Mouse (Mus musculus) lung, adult 18-20 months (tissue): Measurements from ENCODE around the gene Rasl2-9.
A peak's percentile ranks its signal among the peaks of the same experiment; 100 is the strongest.
"Not testable (repeated sequence)": the region's sequence is repeated elsewhere in the genome, so short reads cannot be mapped to it uniquely, and the experiment has no call there.

ENCODE experiments used
- DNase-seq, 2 experiments: peaks; one replicate each; pipeline ENCODE4 v3.0.0; 2022; ENCODE audit warnings: mixed read lengths in 2 of 2

The Rasl2-9 gene

DNA sequence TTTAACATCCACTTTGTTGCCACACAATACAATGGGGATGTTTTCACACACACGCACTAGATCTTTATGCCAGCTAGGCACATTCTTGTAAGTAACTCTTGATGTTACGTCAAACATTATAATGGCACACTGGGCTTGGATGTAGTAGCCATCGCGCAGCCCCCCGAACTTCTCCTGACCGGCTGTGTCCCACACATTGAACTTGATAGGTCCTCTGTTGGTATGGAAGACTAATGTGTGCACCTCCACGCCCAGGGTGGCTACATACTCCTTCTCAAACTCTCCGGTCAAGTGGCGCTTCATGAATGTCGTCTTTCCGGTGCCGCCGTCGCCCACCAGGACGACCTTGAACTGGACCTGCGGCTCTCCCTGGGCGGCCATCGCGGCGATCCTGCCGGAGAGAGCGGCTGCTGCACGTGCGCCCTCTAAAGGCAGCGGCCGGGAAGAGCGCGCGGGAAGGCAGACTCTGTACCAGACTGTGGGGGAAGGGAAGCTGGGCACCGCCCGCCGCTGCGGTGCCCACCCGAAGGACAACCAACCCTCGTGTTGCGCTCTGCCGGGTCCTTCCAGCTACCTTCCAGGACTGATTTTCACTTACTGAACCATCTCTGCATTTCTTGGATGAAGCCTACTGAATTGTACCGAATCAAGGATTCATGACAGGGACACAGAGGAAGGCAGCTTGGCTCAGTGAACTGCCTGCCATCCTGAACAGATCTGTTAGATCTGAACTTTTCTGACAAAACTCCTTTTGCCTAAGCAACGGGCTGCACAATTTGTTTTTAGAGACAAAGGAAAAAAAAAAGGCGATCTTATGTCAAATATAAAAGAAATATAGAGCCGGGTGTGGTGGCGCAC lies at the start of gene Rasl2-9:
TSS of gene Rasl2-9 (minus strand) at position 402 of the 858 bp plus-strand sequence.
- DNase-seq: peak; percentile 61 to 64

DNA sequence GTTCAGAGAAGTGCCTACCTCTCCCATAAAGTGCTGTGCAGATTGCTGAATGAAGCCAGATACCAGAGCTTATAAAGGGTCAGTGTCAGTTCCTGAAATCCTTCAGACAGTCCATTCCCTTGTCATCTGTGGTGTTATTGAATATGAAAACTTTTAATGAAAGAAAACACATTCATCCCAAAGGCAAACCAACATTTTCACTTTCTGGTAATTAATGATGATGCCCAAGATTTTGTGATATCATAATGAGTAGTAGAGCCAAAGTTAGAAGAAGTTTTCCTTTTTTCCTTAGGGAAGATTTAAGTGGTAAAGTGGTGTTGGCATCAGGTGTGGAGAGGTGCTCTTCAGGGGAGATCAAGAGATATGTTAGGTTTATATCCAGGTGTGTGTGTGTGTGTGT lies 23.8 kb upstream of the Rasl2-9 start, which contains the start of gene Vmn1r55:
TSS of gene Vmn1r55 (minus strand) at position 101 of the 400 bp plus-strand sequence.
- not testable (repeated sequence) for DNase-seq

DNA sequence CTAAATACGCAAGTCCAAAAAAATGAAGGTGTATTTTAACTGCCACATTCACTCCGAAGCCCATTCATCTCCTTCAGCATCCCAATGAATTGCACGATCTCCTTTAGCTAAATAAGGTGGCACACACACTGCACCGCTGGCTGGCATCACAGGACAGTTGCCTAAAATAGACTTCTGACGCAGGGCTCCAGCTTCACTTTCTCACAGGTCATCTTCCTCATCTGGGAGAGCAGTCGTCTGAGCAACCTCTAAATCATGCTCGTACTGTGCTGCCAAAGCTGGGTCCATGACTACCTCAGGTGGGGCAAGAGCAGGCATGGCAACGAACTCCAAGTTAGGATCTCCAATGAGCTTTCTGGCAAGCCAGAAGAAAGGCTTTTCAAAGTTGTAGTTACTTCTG lies 672 bp downstream of the Rasl2-9 start:
- no peak for DNase-seq

DNA sequence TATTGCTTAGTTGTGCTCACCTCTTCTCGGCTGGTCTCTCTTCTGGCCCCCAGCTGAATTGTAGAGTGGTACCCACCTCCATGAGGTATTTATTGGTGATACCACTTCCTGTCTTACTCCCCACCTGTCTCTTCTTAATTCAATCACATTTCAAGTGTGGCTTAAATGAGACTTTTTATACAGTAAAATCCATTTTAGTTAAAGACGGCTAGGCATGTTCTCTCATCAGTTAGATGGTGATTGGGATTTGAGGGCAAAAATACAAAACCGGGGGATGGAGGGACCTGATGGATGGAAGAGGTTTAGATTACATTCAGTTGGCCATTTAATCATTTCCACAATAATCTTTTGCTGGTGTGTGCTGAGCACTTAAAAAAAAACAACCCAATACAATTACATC lies 8.9 kb downstream of the Rasl2-9 start, which contains the start of gene Rfpl4:
TSS of gene Rfpl4 (minus strand) at position 101 of the 400 bp plus-strand sequence.
- DNase-seq: no peak

DNA sequence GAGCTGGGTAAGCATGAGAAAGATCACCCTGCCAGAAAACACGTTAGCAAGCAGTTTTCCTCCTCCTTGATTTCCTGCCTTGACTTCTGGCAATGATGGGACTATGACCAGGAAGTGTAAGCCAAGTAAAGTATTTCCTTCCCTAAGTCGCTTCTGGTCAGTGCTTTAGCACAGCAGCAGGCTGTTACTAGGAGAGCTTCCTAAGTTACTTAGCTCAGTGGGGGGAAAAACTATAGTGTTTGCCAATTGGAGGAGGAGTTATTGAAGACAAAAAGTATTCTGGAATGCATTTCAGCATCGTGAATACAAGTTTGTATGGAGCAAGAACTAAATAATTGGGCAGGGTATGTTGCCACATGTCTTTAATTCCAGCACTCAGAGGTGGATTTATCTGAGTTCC lies 13.0 kb downstream of the Rasl2-9 start:
- DNase-seq: no peak

DNA sequence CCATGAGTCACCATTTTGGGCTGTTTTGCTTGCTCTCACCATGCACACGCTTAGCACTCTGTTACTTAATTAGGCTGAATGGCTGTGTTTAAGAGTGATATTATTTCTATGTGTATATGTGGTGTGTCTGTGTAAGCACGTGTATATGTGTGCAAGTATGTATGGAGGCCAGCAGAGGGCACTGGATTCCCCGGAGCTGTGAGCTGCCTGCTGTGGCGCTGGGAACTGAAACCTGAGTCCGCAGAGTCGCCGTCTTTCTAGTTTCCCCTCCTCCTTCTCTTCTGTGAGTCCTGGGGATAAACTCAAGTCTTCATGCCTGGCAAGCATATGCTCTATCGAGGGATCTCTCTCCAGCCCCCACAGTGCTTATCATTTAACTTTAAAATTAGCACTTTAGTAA lies 16.4 kb downstream of the Rasl2-9 start:
- DNase-seq: no peak

DNA sequence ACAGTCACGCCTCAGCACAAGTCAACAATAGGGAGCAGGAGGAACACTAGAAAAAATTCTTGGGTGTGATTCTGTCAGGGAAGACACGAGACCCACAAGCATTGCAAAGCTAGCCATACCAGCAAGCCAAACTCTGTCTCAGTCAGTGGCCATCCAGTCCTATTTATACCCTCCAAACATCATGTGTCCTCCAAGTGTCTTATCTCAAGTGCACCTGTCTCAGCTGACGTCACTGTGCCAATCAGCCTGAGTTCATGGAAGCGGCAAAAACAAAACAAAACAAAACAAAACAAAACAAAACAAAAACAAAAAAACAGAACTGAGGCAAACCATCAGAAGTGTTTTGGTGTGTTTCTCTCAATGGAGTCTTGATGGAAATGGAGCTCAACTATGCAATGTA lies 17.5 kb downstream of the Rasl2-9 start:
- no peak for DNase-seq

DNA sequence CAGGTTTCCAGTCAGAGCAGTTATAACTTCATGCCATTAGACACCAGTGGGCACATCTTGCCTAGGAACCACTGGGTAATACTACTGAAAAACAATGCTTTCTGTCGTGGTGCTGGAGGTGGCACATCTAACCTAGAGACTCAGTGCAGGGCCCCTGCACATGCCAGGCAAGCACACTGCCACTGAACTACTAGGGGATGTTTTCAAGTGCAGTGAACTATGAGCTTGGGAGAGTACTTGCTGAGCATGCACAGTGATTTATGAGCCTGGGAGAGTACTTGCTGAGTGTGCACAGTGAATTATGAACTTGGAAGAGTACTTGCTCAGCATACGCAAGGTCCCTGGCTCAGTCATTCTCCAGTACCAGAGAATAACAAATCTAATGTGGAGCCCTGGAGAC lies 23.2 kb downstream of the Rasl2-9 start:
- DNase-seq: no peak

DNA sequence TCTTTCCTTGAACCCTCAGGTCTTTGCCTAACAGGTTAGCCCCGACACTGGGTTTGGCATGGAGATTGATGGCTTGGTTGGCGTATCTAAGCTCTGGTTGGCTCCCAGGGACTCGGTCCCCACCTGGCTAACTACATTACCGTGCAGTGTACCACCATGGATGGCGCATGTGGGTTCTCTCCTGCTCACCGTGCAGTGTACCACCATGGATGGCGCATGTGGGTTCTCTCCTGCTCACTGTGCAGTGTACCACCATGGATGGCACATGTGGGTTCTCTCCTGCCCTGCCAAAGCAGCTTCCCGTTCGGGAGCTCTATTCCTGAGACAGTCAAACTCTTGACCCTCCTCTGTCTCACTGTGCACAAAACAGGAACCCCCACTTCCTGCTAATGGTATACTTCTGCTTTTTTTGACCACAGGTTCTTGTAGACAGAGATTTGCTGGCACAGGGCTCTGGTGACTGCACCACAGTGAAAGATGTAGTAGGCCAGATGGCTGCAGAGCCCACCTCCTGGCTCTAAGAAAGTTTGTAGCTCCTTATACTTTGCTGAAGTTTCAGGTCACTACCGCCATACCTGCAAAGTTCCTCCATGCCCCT lies 24.6 kb downstream of the Rasl2-9 start:
- DNase-seq: peak; percentile 28 to 45

DNA sequence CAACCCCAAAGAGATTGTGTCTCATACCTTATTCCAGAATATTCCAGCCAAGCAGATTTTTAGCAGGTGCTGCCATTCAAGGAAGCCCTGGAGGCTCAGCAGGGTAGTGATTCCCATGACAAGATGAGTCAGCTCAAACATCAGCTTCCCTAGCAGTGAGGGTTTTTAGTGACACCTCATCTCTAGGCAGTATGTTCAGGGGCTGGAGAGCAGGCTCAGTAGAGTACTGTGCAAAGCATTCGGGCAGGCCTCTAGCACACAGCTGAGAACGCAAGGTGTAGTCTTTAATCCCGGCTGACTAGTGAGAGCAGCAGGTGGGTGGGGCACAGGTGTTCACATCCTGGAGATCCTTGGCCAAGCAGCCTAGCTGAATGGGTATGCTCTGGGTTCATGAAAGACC lies 26.0 kb downstream of the Rasl2-9 start:
- DNase-seq: no peak

DNA sequence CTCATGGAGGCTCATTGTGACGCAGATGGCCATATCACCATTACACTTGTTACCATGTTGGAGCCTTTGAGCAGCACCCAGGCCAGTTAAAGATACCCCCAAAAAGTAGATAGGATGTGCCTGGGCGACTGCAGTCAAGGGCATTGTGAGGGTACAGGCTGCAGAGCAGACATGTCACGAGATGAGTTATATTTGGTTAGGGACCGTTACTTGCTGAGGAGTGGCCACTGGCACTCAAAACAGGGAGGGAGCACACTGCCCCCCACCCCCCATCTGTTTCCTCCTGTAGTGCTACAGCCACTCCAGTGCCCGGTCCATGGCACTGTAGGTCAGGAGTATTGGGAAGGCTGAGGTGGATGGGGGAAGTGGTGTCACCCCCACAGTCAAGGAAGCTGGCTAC lies 27.0 kb downstream of the Rasl2-9 start:
- no peak for DNase-seq

DNA sequence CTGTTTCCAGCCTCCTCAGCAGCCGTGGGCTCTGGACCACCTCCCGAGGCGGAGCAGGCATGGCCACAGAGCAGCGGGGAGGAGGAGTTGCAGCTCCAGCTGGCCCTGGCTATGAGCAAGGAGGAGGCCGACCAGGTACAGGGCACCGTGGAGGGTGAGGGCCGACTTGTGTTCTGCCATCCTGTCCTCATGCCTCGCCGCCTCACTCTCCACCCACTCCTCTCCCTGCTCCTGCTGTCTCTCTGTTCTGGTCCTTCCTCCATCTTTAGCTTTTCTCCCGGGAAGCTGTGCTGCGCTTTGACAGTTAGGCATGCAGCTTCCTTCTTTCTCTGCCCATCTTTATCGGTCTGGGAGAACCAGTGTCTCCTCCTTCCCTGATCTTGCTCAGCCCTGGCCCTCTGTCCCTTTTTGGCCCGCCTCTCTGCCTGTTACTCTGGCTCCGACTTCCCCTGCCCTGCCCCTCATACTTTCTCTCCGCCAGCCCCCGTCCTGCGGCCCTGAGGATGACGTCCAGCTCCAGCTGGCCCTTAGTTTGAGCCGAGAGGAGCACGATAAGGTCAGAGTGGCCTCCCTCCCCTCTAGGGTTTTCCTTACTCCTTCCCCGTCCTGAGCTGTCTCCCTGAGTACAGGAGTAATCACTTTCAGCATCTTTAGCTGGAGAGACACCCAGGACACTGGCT lies 32.8 kb downstream of the Rasl2-9 start:
- no peak for DNase-seq

DNA sequence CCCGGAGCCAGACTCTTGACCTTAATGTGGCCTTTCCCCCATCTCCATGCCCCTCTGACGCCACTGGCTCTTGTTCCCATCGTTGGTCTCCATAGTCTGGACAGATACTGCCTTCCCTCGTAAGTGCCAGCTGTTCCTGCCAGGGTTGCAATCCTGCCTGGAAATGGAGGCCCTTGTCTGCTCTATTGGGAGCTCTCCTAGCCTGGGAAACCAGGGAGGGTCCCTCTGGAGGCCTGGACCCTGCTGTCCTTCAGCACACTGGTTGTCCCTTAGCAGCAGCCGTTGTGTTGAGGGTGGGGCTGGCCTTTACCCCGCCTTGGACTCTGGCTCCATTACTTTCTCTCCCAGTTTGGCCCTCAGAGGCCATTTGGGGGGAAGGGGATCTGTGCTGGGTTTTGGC lies 33.4 kb downstream of the Rasl2-9 start:
- DNase-seq: no peak

DNA sequence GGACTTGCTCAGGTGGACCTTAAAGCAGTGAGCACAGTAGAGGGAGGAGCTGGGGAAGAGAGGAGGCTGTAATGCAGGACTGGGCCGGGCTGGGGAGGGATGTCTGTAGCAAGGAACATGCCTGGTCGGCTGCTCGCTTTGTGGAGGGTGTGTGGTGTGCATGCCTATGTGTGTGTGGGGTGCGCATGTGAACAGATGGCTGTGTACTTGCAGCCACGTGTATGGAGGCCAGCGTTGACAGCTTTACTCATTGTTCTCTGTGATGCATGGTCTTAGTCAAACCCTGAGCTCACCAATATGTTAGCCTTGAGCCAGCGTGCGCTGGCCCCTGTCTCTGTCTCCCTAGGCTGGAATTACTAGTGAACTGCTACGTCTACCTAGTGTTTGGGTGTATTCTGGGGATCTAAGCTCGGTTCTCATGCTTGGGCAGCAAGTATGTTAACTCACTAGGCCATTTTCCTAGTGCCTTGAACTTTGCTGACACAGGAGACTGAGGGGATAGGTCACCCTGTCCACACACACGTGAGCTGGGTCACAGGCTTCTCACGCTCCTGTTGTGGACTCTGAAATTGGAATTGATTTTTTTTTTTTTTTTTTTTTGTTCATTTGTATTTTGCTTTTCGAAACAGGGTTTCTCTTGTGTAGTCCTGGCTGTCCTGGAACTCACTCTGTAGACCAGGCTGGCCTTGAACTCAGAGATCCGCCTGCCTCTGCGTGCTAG lies 34.6 kb downstream of the Rasl2-9 start:
- no peak for DNase-seq

DNA sequence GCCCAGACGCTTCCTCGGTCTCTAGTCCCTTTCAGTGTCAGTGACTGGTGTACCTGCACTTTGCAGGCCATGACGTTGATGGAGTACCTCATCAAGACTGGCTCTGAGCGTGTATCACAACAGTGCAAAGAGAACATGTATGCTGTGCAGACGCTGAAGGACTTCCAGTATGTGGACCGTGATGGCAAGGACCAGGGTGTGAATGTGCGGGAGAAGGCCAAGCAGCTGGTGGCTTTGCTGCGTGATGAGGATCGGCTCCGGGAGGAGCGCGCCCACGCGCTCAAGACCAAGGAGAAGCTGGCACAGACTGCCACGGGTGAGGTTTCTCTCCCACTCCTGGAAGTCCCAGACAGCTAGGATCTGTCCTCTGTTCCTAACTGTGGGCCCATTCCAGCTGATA lies 35.9 kb downstream of the Rasl2-9 start:
- no peak for DNase-seq

DNA sequence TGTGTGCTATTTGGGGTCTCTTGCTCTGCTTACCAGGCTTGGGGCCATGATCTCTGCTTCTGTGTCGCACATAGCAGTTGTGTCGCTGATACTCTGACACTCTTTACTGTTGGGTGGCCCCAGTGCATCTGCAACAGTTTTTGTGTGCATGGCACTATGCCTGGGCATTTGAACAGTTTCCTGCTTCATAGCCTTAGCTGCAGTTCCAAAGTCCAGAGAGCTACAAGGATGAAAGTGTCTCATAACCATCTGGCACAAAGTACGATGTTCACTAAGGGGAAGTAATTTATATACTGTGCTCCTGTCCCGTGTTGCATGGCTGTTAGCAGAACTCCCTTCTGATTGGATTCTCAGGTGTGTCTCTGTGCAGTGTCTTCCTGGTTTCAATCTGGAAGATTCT lies 37.9 kb downstream of the Rasl2-9 start:
- no peak for DNase-seq

DNA sequence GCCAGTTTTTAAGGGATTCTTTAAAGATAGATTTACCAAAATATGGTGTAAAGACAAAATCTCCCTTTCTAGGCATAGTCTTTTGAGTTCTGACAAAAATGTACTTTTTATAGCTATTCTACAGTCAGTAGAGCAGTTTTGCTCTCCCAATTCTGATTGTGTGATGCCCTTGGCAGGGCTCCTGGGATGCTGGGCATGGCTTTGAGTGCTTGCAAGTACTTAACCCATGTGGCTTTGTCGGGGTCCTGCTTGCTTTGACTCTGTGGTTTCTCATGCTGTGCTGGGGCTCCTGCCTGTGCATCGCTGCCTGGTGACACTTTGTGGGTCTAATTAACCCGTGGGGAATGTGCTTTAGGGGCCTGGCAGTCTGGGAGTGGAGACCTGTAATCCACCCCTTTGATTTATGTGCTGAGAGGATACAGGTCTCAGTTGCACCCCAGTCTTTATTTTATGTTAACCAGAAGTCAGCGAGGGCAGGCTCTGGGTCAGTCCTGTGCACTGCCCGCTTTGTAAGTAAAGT lies 38.8 kb downstream of the Rasl2-9 start:
- DNase-seq: no peak

DNA sequence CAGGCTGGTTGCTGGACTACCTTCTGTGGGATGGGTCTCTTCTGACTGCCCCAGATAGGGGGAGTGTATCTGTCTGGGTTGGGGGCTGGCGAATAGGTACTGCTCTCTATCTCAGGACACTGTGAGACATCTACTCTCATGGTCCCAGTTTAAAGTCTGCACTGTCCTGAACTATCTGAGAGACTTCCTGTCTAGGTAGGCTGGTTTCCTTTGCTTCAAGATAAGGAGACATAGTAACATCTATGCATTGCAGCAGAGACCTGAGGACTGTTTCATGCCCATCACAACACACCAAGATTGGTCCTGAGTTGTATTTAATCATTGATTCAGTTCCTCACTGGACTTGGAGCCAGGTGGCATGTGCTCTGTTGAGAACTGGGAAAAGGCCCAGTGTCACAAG lies 40.2 kb downstream of the Rasl2-9 start:
- no peak for DNase-seq

DNA sequence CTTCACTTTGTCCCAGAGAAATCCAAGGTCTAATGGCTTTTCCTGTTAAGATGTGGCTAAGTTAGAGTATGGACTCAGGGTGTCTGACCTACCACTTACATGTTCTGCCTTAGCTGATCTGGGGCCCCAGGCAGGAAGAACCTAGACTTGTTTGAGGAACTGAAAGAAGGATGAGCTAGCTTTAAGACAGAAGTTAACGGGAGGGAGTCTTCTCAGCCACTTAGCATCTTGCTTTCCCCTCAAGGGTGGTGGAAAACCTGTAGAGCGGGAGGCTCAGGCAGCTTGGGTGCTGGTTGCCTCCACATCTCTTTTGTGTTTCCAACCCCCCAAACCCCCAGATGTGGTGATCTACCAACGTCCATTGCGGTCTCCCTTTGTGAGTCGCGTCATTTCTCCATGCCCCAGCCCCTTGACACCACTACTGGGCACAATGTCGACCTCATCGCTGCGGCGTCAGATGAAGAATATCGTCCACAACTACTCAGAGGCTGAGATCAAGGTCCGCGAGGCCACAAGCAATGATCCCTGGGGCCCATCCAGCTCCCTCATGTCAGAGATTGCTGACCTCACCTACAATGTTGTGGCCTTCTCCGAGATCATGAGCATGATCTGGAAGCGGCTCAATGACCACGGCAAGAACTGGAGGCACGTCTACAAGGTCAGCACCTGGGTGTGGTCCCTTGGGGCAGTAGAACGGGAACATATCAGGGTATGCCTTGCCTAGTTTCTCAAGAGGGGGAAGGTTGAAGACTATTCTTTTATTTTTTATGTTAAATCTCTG lies 42.2 kb downstream of the Rasl2-9 start:
- peak in 1 of 2 experiments; percentile 23 for DNase-seq

DNA sequence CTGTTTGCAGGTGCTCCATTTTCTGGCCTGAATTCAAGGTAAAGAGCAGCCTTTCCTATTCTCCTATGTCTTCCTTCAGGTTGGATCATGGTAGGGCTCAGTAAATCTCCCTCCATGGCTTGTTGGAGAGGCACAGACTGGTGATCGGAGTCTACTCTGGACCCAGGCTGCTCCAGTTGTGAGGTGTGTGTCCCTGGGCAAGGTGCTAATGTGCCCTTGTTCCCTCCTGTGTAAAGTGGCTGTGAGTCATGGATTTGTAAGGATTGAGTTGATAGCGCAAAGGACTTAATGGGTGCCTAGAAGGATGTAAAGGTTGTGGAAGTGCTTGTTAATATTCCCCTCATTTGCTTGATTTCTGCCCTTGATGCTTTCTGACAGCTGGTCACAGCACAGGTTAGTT lies 43.8 kb downstream of the Rasl2-9 start:
- no peak for DNase-seq

DNA sequence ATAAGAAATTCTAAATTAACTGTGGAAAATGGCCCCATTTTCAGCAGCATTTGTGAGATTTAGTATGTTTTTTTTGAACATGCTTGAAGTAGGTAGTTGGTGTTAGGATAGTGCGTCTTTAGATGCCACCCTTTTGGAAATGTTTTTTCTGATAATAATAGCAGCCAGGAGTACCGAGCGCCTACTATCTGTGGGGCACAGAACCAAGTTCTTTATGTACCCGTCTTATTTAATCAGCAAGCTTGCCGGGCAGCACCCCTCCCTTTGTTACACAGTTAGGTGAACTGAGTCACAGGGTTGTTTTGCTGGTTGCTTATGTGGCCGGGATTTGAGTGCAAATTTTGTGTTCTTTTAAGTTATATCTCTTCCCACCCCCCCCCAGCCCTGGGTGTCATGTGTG lies 44.5 kb downstream of the Rasl2-9 start:
- no peak for DNase-seq

DNA sequence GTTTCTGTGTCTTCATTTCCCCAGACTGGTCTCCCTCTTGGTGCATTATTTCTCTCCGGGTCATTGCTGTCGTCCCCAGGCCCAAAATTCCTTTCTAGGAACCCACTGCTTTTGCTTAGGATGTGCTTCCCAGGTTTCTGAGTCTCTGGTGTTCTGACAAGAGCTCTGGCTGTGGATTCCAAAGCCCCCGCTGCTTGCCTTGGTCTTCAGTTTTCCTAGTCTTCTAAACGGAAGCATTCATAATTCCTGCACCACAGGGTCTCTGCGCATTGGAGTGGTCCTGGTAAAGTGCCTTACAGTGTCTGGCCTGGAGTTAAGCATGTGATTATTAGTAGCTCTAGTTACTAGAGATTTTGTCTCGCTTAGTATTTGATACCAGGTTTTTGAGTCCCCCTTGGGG lies 44.9 kb downstream of the Rasl2-9 start:
- no peak for DNase-seq
